Mouse (Mus musculus): Measurements from ENCODE around the gene Limch1.

Limch1 gene

GRCm38 (mm10) chr5:66746761-66747160, 1.1 kb downstream of the Limch1 start:
- no peak for DNase-seq (ENCODE audit: low read depth, low spot score)

- no peak for DNase-seq (ENCODE audit: low read depth, low spot score)
These were observed 2.3 kb downstream of the Limch1 start for GRCm38 (mm10) chr5:66747761-66748430.

GRCm38 (mm10) chr5:66748448-66749115, 3.0 kb downstream of the Limch1 start:
- no peak for DNase-seq (ENCODE audit: low read depth, low spot score)

- DNase-seq (ENCODE audit: low read depth, low spot score): no peak
These were observed 5.0 kb downstream of the Limch1 start for GRCm38 (mm10) chr5:66750641-66751040.

GRCm38 (mm10) chr5:66751332-66751980, 5.8 kb downstream of the Limch1 start:
- peak; percentile 68 for DNase-seq (ENCODE audit: low read depth, low spot score)

GRCm38 (mm10) chr5:66753620-66754019, 8.0 kb downstream of the Limch1 start:
- no peak for DNase-seq (ENCODE audit: low read depth, low spot score)

- DNase-seq (ENCODE audit: low read depth, low spot score): no peak
These were observed 11.4 kb downstream of the Limch1 start for GRCm38 (mm10) chr5:66756821-66757705.

GRCm38 (mm10) chr5:66757706-66758237, 12.1 kb downstream of the Limch1 start:
- no peak for DNase-seq (ENCODE audit: low read depth, low spot score)

GRCm38 (mm10) chr5:66759354-66759753, 13.7 kb downstream of the Limch1 start:
- no peak for DNase-seq (ENCODE audit: low read depth, low spot score)

- DNase-seq (ENCODE audit: low read depth, low spot score): no peak
These were observed 15.1 kb downstream of the Limch1 start for GRCm38 (mm10) chr5:66760747-66761146.

GRCm38 (mm10) chr5:66762006-66762405, 16.4 kb downstream of the Limch1 start:
- no peak for DNase-seq (ENCODE audit: low read depth, low spot score)

GRCm38 (mm10) chr5:66764129-66764528, 18.5 kb downstream of the Limch1 start:
- DNase-seq (ENCODE audit: low read depth, low spot score): no peak

- no peak for DNase-seq (ENCODE audit: low read depth, low spot score)
These were observed 20.3 kb downstream of the Limch1 start for GRCm38 (mm10) chr5:66765911-66766310.

- no peak for DNase-seq (ENCODE audit: low read depth, low spot score)
These were observed 22.4 kb downstream of the Limch1 start for GRCm38 (mm10) chr5:66768034-66768433.

GRCm38 (mm10) chr5:66769070-66769469, 23.4 kb downstream of the Limch1 start:
- no peak for DNase-seq (ENCODE audit: low read depth, low spot score)

- DNase-seq (ENCODE audit: low read depth, low spot score): no peak
These were observed 23.9 kb downstream of the Limch1 start for GRCm38 (mm10) chr5:66769558-66769957.

- DNase-seq (ENCODE audit: low read depth, low spot score): no peak
These were observed 32.5 kb downstream of the Limch1 start for GRCm38 (mm10) chr5:66777999-66778710.

GRCm38 (mm10) chr5:66780371-66780770, 34.7 kb downstream of the Limch1 start:
- no peak for DNase-seq (ENCODE audit: low read depth, low spot score)

GRCm38 (mm10) chr5:66781507-66781906, 35.9 kb downstream of the Limch1 start:
- no peak for DNase-seq (ENCODE audit: low read depth, low spot score)

- DNase-seq (ENCODE audit: low read depth, low spot score): no peak
These were observed 37.2 kb downstream of the Limch1 start for GRCm38 (mm10) chr5:66782851-66783250.
